Mouse (Mus musculus) brain, embryonic 14.5 days (tissue): Measurements from ENCODE around the gene Pts. TPM values are rescaled to one million over a fixed set of nuclear protein-coding genes. Genes with fewer than 3 reads are reported as not detected.

Experiments
- DNase-seq: peaks from one replicate; pipeline ENCODE4 v3.0.0-alpha.2; 2011; ENCODE audit warnings: low read depth
- CTCF ChIP-seq: fragments of 200-500 bp; IDR thresholded peaks from 2 replicates; pipeline ENCODE4 v1.5.1; 2012; ENCODE audit warnings: inconsistent platforms, mild to moderate bottlenecking, moderate library complexity, borderline replicate concordance; ENCODE audit not compliant: insufficient read depth, insufficient read length; ENCODE audit errors: extremely low read depth
- POLR2A ChIP-seq: fragments of 200-500 bp; IDR thresholded peaks from 2 replicates; pipeline ENCODE4 v1.6.1; 2012; ENCODE audit warnings: mild to moderate bottlenecking, inconsistent platforms, borderline replicate concordance; ENCODE audit not compliant: poor library complexity, insufficient read depth, insufficient read length, severe bottlenecking; ENCODE audit errors: extremely low read depth
- polyA plus RNA-seq: library from polyadenylated mRNA; depleted of rRNA; stranded (reverse); fragments of >200 nt; gene quantifications from 2 replicates; pipeline ENCODE4 v1.2.3, GENCODE M21; 2012; rRNA removed

The Pts gene
- polyA plus RNA-seq, 1 experiment, result 73.9 TPM

DNA sequence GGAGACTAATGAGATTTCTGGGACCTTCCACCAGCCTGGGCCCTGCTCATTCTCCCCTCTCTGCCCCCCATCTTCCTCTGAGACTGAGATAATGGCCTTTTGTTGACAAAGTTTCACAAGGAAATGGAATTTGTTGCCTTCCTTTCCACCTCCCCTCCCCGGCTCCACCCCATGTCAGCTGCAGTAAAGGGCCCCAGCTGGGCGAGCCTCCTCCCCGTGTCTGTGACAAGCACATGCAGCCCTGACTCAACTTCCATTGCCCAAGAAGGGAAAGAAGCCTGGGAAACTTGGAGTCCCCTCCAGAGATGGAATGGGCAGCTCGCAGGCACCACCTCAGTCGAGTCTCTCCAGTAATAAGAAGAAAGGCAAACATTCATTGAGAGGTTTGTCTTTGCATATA lies 49.7 kb downstream of the Pts start:
- TF ChIP-seq CTCF (no peak), POLR2A (no peak)
- DNase-seq, result no peak

DNA sequence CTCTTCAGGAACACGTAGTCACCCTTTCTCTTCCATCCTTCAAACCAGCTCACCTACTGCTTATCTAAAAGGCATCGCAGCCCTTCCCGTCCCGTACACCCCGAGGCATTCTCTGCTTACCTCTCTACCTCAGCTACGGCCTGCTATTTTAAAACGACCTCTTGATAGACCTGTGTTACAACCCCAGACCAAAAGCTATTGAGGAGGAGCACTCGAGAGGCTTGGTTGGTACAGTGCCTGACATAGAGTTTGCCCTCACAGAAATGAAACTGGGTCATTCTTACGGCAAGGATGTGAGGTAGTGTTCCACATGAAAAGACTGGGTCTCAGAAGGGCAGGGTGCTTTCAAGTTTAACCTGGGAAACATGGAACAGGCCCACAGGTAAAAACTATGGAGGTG lies 51.3 kb downstream of the Pts start:
- DNase-seq, result no peak
- no peak for TF ChIP-seq CTCF
- no peak for TF ChIP-seq POLR2A

DNA sequence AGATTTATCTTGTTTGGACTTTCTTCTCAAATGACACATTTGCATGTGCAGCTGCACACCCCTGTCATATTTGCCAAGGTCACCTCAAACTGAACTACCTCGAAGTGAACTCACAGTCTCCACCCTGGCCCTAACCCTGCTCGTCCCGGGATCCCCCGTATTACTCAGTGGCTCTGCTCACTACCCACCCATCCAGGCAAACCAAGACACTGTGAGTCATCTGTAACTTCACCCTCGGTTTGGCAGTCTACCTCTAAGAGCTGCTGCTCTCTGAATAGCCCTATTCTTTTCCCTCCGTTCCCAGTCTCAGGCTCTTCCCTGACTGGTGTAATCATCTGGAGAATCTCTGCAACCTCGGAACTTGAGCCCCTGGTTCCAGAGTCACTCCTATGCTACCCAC lies 51.9 kb downstream of the Pts start:
- TF ChIP-seq CTCF (no peak), POLR2A (no peak)
- DNase-seq, result no peak

DNA sequence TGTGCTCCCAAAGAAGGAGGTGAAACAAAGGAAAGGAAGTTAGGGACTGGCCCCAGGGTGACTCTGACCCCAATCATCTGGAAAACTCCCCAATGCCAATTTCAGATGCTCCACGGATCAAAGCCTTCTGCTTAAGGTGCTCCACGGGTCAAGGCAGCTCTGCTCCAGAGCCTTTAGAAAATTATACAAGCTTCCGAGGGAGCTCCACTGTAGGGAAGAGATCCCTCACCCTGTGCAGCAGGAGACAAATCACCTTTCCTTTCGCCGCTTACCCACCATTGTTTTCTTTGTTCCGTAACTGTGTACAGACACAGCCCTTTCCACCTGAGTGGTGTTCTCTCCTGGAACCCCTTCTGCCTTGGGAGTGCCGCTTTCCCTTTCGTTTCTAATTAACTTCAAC lies 52.8 kb downstream of the Pts start:
- DNase-seq, result no peak
- TF ChIP-seq CTCF (no peak), POLR2A (no peak)

DNA sequence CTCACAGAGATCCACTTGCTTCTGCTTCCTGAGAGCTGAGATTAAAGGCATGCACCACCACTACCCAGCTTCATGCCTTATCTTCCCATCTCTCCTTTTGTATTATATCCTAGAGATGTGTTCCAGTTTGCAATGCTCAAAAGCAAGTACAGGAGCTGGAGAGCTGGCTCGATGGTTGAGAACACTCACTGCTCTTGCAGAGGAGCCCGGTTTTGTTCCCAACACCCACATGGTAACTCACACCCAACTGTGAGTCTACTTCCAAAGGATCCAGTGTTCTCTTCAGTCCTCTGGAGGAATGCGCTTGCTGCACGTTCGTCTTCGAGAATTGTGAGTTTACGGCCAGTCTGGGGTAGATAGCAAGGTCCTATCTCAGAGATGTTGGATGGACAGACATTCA lies 53.2 kb downstream of the Pts start:
- no peak for DNase-seq
- no peak for TF ChIP-seq CTCF
- TF ChIP-seq POLR2A, result no peak

Other genes starting within 250 kb of the Pts start
- 77.6 and 125 TPM in 2 replicates for gene Rpl10-ps3, start 183.8 kb downstream of the Pts start, polyA plus RNA-seq
- gene Plet1, start 34.2 kb downstream of the Pts start, polyA plus RNA-seq, result 0.38 and 0.51 TPM in 2 replicates
- gene Il18, start 26.1 kb upstream of the Pts start, polyA plus RNA-seq, result 13.0 and 13.2 TPM in 2 replicates
- 0.26 and 0.37 TPM in 2 replicates for gene Bco2, start 26.5 kb upstream of the Pts start, polyA plus RNA-seq
- gene Tex12, start 32.6 kb upstream of the Pts start, polyA plus RNA-seq, result not detected in 2 replicates
- gene Sdhd, start 75.1 kb upstream of the Pts start, polyA plus RNA-seq, result 141 and 178 TPM in 2 replicates
- 302 and 372 TPM in 2 replicates for gene Timm8b, start 75.2 kb upstream of the Pts start, polyA plus RNA-seq
- gene Pih1d2, start 88.6 kb upstream of the Pts start, polyA plus RNA-seq, result 4.6 and 5.1 TPM in 2 replicates
- gene Nkapd1, start 88.7 kb upstream of the Pts start, polyA plus RNA-seq, result 18.4 and 21.5 TPM in 2 replicates
- 25.4 and 32.9 TPM in 2 replicates for gene Dlat, start 131.1 kb upstream of the Pts start, polyA plus RNA-seq
- gene Dixdc1, start 210.8 kb upstream of the Pts start, polyA plus RNA-seq, result 29.9 and 40.6 TPM in 2 replicates
- 1.2 and 1.7 TPM in 2 replicates for gene 2310030G06Rik, start 217.8 kb upstream of the Pts start, polyA plus RNA-seq
- gene Cryab, start 222.6 kb upstream of the Pts start, polyA plus RNA-seq, result 5.7 and 6.1 TPM in 2 replicates
- 1.3 and 1.8 TPM in 2 replicates for gene Hspb2, start 223.6 kb upstream of the Pts start, polyA plus RNA-seq
- 8.0 and 8.3 TPM in 2 replicates for gene Fdxacb1, start 239.5 kb upstream of the Pts start, polyA plus RNA-seq
- 52.4 and 53.9 TPM in 2 replicates for gene Alg9, start 246.3 kb upstream of the Pts start, polyA plus RNA-seq
- 46.5 and 50.1 TPM in 2 replicates for gene 1110032A03Rik, start 246.8 kb upstream of the Pts start, polyA plus RNA-seq